Mouse (Mus musculus) left cerebral cortex, postnatal 36 days (tissue): ENCODE measurements around the gene Atp6v1a. TPM values are rescaled to one million over a fixed set of nuclear protein-coding genes. Genes with fewer than 3 reads are reported as not detected.

Experiments used
- DNase-seq, 2 experiments: peaks; one replicate each; pipeline ENCODE4 v3.0.0; 2021 to 2022; ENCODE audit warnings: low spot score in 2 of 2, mixed read lengths in 1 of 2
- intact Hi-C: fragments of 180-260 bp; cut with DNase I; formaldehyde crosslinking; loops from one replicate; pipeline ENCODE4 v1.15.1; 2025
- total RNA-seq, 2 experiments: library from RNA; stranded (reverse); gene quantifications; 2 replicates each; pipeline ENCODE4 v1.2.3; 2021

Gene Atp6v1a
- total RNA-seq: 100 to 1,000 TPM; 437 to 470 TPM

DNA sequence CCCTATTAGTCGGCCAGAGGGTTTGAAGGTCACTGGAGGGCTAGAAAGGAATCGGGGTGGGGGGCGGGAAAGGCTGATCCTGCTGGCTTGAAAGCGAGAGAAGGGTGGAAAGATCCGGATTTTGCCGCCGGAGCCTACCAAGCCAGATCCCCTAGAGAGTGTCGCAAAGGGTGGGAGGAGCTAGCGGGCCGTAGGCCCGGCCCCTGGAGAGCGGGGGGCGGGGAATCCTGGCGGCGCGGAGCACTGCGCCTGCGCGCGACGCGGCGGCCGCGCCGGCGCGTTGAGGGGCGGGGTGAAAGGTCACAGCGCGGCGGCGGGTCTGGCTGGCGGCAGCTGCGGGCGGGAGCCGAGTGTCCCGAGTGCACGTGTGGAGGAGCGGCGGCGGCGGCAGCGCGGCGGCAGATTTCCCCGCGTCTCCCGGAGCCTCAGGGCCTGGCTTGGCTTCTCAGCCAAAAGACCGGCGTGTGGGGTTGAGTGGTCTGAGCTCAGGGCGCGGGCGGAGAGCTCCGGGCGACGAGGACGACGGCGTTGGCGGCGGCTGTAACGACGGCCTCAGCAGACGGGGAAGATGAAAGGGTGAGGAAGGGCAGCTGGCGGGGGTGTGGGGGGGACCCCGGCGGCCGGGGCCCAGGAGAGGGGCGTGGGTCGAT is at the start of gene Atp6v1a, which contains the start of gene Naa50:
Gene Atp6v1a, minus strand, starts transcription at position 170 of the 650 bp plus-strand sequence.
Gene Naa50, plus strand, starts transcription at position 295 of the 650 bp plus-strand sequence.
- intact Hi-C loops: loop anchor here (1.0 to 10.0 kb wide), 3 partner anchors 17 to 255 kb away; partner anchors contain the start of genes Ccdc191 and Usf3
- DNase-seq: peak; percentile 91 to 93

GRCm38 (mm10) chr16:44188766-44189165 is 49.3 kb upstream of the Atp6v1a start:
- DNase-seq: no peak
- intact Hi-C loops: no loop called here

GRCm38 (mm10) chr16:44187172-44187571 is 47.7 kb upstream of the Atp6v1a start:
- DNase-seq: no peak
- intact Hi-C loops: no loop called here

- no peak for DNase-seq
- intact Hi-C loops: no loop called here
Observed at GRCm38 (mm10) chr16:44184769-44185168, 45.3 kb upstream of the Atp6v1a start.

DNA sequence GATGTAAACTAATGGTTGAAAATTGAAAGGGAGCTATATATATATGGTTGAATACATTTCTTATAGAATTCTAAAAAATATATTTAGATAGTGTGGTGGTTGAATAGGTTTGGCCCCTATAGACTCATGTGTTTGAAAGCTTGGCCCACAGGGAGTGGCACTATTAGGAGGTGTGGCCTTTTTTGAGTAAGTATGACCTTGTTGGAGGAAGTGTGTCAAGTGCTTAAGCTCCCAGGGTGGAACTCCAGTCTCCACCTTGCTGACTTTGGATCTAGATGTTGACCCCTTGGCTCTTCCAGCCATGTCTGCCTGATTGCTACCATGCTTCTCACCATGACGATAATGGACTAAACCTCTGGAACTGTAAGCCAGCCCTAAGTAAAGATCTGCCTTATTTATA is 43.1 kb upstream of the Atp6v1a start:
- intact Hi-C loops: no loop called here
- DNase-seq: no peak

DNA sequence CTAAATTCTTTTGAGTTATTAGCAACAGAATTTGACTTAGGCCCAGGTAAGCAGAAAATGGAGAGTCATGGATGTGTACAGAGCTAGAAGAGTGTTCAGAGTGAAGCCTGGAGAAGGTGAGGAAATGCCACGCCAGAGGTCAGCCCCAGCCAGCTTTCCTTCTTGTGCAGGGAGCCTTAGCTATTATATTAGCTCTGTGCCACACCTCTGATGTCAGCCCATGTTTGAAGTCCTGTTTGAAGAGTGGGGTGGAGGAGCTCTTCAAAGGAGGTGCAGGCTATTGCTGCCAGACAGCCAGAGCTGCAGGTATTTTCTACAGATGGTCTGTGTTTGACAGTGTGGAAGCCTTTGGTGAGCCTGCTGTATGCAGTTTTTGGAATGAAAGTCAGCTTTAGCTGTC is 39.0 kb upstream of the Atp6v1a start:
- DNase-seq: no peak
- intact Hi-C loops: loop anchor here (10.0 kb wide), 1 partner anchor 186 kb away; no protein-coding TSS in a partner anchor

DNA sequence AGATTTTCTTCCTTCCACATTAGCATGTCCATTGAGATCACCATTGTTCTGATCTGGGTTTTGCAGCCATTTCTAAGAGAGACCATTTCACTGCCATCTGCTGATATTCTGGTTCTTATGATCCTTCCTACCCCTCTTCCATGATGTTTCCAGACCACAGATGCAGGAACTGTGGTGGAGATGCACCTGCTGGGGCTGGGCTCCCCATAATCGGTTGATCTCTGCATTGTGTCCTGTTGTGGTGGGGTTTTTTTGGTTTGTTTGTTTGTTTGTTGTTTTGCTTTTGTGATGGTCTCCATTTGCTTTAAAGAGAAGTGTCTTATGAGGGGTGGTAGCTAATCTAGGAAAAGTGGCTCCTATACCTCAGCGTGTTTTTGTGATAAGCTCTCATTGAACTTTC is 37.0 kb upstream of the Atp6v1a start:
- DNase-seq: no peak
- intact Hi-C loops: loop anchor here (10.0 kb wide), 1 partner anchor 188 kb away; no protein-coding TSS in a partner anchor

DNA sequence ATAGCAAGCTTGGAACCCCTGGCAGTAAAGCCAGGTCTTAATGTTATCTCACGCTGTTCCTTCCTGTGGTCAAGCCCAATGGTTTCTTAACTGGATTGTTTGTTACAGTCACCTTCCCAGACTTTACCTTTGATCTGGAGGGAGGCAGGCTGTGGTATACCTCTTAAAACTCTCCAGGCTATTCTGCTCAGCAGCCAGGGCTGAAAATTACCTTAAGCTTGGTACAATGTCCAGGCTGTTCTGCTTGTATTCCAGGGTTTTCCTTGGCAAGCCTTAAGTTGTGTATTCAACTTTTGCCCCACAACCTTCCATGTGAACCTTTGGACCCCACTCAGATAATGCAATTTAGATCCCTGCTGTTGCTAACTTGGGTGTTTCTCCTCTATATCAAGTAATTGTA is 35.5 kb upstream of the Atp6v1a start:
- no peak for DNase-seq
- intact Hi-C loops: loop anchor here (10.0 kb wide), 1 partner anchor 190 kb away; no protein-coding TSS in a partner anchor

- intact Hi-C loops: loop anchor here (1.0 to 10.0 kb wide), 2 partner anchors 35 to 191 kb away; partner anchors contain the start of genes Atp6v1a and Naa50
- DNase-seq: no peak
Observed at GRCm38 (mm10) chr16:44173966-44174530, 34.5 kb upstream of the Atp6v1a start.

DNA sequence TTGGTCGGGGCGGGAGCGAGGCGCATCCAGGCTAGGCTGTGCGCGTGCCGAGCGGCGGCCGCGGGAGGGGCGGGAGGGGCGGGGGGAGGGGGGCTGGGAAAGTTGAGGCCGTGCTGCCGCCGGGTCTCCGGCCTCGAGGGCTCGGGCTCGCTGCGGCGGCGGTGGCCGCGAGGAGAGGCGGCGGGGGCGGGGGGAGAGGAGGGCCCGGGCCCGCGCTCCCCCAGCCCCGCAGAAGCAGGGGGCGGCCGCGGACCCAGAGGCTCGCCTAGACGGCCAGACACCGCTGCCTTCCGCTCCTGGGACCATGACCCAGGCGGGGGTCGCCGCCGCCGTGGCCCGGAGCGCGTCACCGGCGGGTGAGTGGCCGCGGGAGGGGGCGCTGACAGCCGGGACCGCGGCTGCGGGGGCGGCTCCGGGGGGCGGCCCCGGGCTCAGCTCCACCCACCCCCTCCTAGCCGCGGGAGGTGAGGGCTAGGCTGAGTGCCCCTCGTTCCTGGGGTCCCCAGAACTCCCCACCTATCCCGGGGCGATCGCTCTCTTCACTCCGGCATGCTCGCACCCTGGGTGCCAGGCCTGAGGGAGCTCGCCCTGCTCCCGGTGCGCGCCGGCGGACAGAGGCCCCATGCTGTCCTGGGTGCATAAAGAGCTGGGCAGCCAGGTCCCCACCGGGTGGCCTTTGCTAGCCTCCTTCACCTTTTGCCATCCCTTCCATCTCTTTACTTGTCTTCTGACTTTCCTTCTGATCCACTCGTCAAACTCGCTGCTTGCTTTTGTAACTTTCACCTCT is 33.8 kb upstream of the Atp6v1a start, which contains the start of gene Usf3:
Gene Usf3, plus strand, starts transcription at position 92 of the 787 bp plus-strand sequence.
- peak; percentile 51 to 63 for DNase-seq
- intact Hi-C loops: loop anchor here (1.0 to 10.0 kb wide), 2 partner anchors 34 to 191 kb away; partner anchors contain the start of genes Atp6v1a and Naa50

GRCm38 (mm10) chr16:44172297-44173154 is 33.0 kb upstream of the Atp6v1a start:
- peak; percentile 98 to 99 for DNase-seq
- intact Hi-C loops: loop anchor here (1.0 to 10.0 kb wide), 2 partner anchors 33 to 192 kb away; partner anchors contain the start of genes Atp6v1a and Naa50

- DNase-seq: no peak
- intact Hi-C loops: no loop called here
Observed at GRCm38 (mm10) chr16:44168990-44169389, 29.5 kb upstream of the Atp6v1a start.

GRCm38 (mm10) chr16:44165182-44165581 is 25.7 kb upstream of the Atp6v1a start:
- intact Hi-C loops: no loop called here
- no peak for DNase-seq

DNA sequence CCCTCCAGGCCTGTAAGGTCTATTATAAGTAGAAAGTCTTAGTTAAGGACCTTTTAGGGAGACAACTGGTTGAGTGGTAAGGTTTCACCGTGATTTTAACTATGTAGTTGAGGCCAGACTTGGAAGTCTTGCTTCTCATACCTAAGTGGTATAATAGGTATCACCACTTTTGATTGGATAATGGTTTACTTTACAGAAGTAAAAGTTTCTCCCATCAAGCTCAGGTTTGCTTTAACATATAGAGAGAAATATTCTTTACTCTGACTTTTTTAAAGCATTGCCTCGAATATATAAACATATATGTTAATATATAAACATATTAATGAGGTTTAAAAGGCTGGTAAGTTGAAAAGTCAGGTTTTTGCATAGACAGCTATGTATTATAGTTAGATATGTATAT is 24.3 kb upstream of the Atp6v1a start:
- no peak for DNase-seq
- intact Hi-C loops: no loop called here

- no peak for DNase-seq
- intact Hi-C loops: no loop called here
Observed at GRCm38 (mm10) chr16:44159325-44159724, 19.8 kb upstream of the Atp6v1a start.

DNA sequence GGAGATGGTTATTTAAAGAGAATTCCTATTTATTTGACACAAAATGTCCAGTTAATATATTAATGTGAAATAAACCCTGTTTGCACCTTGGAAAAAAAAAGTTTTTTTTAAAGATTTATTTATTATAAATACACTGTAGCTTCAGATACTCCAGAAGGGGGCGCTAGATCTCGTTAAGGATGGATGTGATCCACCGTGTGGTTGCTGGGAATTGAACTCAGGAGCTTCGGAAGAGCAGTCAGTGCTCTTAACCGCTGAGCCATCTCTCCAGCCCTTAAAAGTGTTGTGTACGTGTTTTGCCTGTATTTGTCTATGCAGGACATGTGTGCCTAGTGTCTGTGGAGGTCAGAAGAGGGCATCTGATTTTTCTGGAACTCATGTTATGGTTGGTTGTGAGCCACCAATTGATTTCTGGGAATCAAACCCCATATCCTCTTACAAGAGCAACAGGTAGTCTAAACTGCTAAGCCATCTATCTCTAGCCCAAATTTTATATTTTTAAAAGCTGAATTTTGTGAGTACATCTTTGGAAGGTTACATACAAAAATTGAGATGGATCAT is 15.1 kb upstream of the Atp6v1a start:
- intact Hi-C loops: no loop called here

GRCm38 (mm10) chr16:44149002-44149767 is 9.7 kb upstream of the Atp6v1a start:
- intact Hi-C loops: no loop called here
- DNase-seq: no peak

More for the DNA sequence above, 15.1 kb upstream of the Atp6v1a start:
- DNase-seq: no peak

DNA sequence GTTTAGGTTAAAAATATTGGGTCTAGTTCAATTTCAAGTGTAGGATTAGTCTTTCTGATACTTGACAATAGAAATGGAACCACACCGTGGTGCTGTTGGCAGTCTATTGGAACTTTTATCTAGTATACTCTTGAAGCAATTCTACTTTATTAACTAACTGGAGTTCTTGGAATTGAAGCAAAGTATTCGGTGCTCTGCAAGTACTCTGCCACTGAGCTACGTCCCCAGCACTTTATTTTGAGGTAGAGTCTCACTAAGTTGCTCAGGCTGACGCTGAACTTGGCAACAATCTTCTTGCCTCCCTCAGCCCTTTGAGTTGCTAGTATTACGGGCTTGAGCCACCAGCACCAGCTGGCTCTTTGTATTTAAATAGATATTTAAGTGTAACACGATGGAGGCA is 2.0 kb upstream of the Atp6v1a start:
- no peak for DNase-seq
- intact Hi-C loops: no loop called here
